Comparison of ENCODE assay signal across 9 mouse cellular contexts in the genomic region with DNA sequence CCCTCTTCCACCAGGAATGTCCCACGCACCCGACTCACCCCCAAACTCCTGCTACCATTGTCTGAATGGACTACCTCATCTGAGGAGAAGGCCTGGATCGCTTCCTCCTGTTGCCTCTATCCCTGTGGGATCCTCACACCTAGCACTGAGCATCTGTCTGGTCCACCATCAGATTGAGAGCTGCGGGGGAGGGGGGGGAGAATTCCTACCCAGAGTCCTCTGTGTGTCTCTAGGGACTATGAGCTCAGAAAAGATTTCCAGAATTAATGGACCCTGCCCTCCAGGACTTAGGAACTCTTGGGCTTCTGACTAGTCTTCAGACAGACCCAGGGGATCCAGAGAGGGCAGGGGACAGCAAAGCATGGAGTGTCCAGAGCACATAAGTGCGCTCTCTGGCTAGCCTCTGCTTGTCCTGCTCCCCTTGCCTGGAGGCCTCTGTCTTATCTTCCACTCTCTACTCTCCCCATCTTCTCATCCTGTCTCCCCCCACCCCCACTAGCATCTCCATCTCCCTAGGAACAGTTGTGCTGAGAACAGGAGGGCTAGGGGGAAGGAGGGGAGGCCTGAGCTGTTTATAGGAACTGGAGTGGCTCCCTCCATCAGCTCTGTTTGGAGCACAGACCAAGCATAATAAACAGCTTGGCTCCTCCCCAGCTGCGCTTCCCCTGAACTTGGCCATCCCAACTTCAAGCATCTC. TPM values are rescaled to one million over a fixed set of nuclear protein-coding genes. Genes with fewer than 3 reads are reported as not detected.
DNase-seq lines count a peak whose midpoint lies in the region; ATAC-seq and TF ChIP-seq lines count a peak whose summit lies in the region.
"Had no signal": no experiment of that assay in that cellular context is flagged by ENCODE, and none has a peak within 500 bp of the region (broad histone marks: within the 10 kb centered on the region; RNA-seq: fewer than 3 reads in every experiment).

No protein-coding gene starts in this region.

- no peaks in the 10 kb centered on the region for H3K36me3 ChIP-seq in hindbrain, embryonic 11.5 days (ENCODE audit: control insufficient read depth, insufficient read depth, low read length)
- H3K36me3 ChIP-seq in hindbrain, embryonic 13.5 days: no peaks in the 10 kb centered on the region
- peaks cover 2% of the 10 kb centered on the region; the same call in 1 of the 2 replicates for H3K36me3 ChIP-seq in limb, embryonic 10.5 days
- no peaks in the 10 kb centered on the region for H3K36me3 ChIP-seq in thymus, adult 2 months (ENCODE audit: control insufficient read depth, insufficient read depth, low read length)

- TF ChIP-seq POLR2A in thymus, adult 2 months (IDR thresholded peaks at IDR 0.05; ENCODE audit: control insufficient read depth, extremely low read depth, insufficient read depth, low read length, poor library complexity): no peak

- H3K9ac ChIP-seq in hindbrain, embryonic 11.5 days (ENCODE audit: low read depth, low read length): no peak overlapping the region
- H3K9ac ChIP-seq in hindbrain, embryonic 13.5 days: no peak overlapping the region

- 0 out of 2 replicates have a peak, but pooled peaks have one; percentile 22 for ATAC-seq in hindbrain, embryonic 11.5 days (ENCODE audit: low FRiP score)
- ATAC-seq in hindbrain, embryonic 13.5 days (ENCODE audit: low FRiP score): no peak

- H3K4me1 ChIP-seq in hindbrain, embryonic 11.5 days (replicated peaks; ENCODE audit: control insufficient read depth, insufficient read depth, low read length): no peaks in the 10 kb centered on the region
- peaks cover 45% of the 10 kb centered on the region for H3K4me1 ChIP-seq in hindbrain, embryonic 13.5 days (replicated peaks)
- H3K4me1 ChIP-seq in brown adipose tissue, adult 24 weeks (ENCODE audit: control insufficient read depth, insufficient read depth, insufficient read length, low read length): peaks cover 23% of the 10 kb centered on the region
- H3K4me1 ChIP-seq in limb, embryonic 10.5 days: peaks cover 63% of the 10 kb centered on the region
- H3K4me1 ChIP-seq in thymus, adult 2 months (replicated peaks; ENCODE audit: control insufficient read depth, insufficient read depth, low read length): peaks cover 25% of the 10 kb centered on the region

- H3K4me3 ChIP-seq in hindbrain, embryonic 11.5 days (ENCODE audit: low read depth, low read length): no peak overlapping the region
- H3K4me3 ChIP-seq in hindbrain, embryonic 13.5 days: no peak overlapping the region
- H3K4me3 ChIP-seq in brown adipose tissue, adult 24 weeks (ENCODE audit: insufficient read depth, low read depth, low read length): no peak overlapping the region
- H3K4me3 ChIP-seq in limb, embryonic 10.5 days: no peak overlapping the region
- H3K4me3 ChIP-seq in thymus, adult 2 months (ENCODE audit: control insufficient read depth, insufficient read depth, low read length): no peak overlapping the region
- H3K4me3 ChIP-seq: erythroblast, embryonic 14.5 days had no signal

- TF ChIP-seq CTCF in thymus, adult 2 months (IDR thresholded peaks at IDR 0.05; ENCODE audit: borderline replicate concordance, control insufficient read depth, extremely low read depth, insufficient read depth, low read length, poor library complexity): no peak

- no peak overlapping the region for H3K4me2 ChIP-seq in hindbrain, embryonic 11.5 days (replicated peaks; ENCODE audit: low read depth, low read length)
- no peak overlapping the region for H3K4me2 ChIP-seq in hindbrain, embryonic 13.5 days

- no peak for DNase-seq in hindbrain, embryonic 11.5 days (ENCODE audit: low spot score)
- DNase-seq in heart, adult 9 months (ENCODE audit: low spot score in 2 of 2): peak; percentile 69 to 73
- no peak for DNase-seq in limb, embryonic 10.5 days (ENCODE audit: low spot score)
- no peak for DNase-seq in cerebellum, adult 18-20 months
- no peak for DNase-seq in T-cell, adult 2 months (ENCODE audit: low spot score)
- no peak for DNase-seq in thymus, adult 2 months

- H3K27me3 ChIP-seq in hindbrain, embryonic 11.5 days (ENCODE audit: control insufficient read depth, insufficient read depth, low read length): no peaks in the 10 kb centered on the region
- H3K27me3 ChIP-seq in hindbrain, embryonic 13.5 days: no peaks in the 10 kb centered on the region
- peaks cover 10% of the 10 kb centered on the region; the same call in 1 of the 2 replicates for H3K27me3 ChIP-seq in limb, embryonic 10.5 days (ENCODE audit: low read depth, poor library complexity, severe bottlenecking)
- no peaks in the 10 kb centered on the region for H3K27me3 ChIP-seq in thymus, adult 2 months (ENCODE audit: control insufficient read depth, insufficient read depth, low read length)

- H3K9me3 ChIP-seq in hindbrain, embryonic 11.5 days (ENCODE audit: control insufficient read depth, low read length): no peaks in the 10 kb centered on the region
- H3K9me3 ChIP-seq in hindbrain, embryonic 13.5 days: no peaks in the 10 kb centered on the region
- H3K9me3 ChIP-seq in limb, embryonic 10.5 days (replicated peaks): no peaks in the 10 kb centered on the region

- H3K27ac ChIP-seq in hindbrain, embryonic 11.5 days (ENCODE audit: low read depth, low read length): no peak overlapping the region
- H3K27ac ChIP-seq in hindbrain, embryonic 13.5 days: no peak overlapping the region
- peak overlapping the region; percentile 73 for H3K27ac ChIP-seq in brown adipose tissue, adult 24 weeks (replicated peaks; ENCODE audit: low read depth, low read length)
- peak overlapping the region; percentile 66 for H3K27ac ChIP-seq in limb, embryonic 10.5 days
- H3K27ac ChIP-seq in thymus, adult 2 months (ENCODE audit: control insufficient read depth, insufficient read depth, low read length): no peak overlapping the region

- WGBS in hindbrain, embryonic 11.5 days: 76% methylated on average over 6 of the region's 6 CpGs
- 65% methylated on average over 6 of the region's 6 CpGs for WGBS in hindbrain, embryonic 13.5 days
- 58% methylated on average over 6 of the region's 6 CpGs for WGBS in limb, embryonic 10.5 days
- WGBS in thymus, adult 2 months: 91% methylated on average over 6 of the region's 6 CpGs

RNA-seq across cellular contexts. Expression of gene Lrrc32, which starts 15.0 kb away (rescaled TPM):
- polyA plus RNA-seq in hindbrain, embryonic 11.5 days (2014; fragmentation: Nextera tagmentation; extraction: Ambion mirVana): 3.1 and 3.3 TPM in 2 replicates
- 3.1 and 3.9 TPM in 2 replicates for polyA plus RNA-seq in hindbrain, embryonic 13.5 days (2015; fragmentation: Nextera tagmentation; extraction: Ambion mirVana)
- polyA plus RNA-seq in brown adipose tissue, adult 24 weeks (2012; ENCODE audit: insufficient read depth, insufficient read length, missing spikeins): 4.5 and 5.1 TPM in 2 replicates
- polyA plus RNA-seq in limb, embryonic 10.5 days (2016; fragmentation: Nextera tagmentation; extraction: Ambion mirVana): 2.8 and 3.6 TPM in 2 replicates
- 6.2 and 7.2 TPM in 2 replicates for polyA plus RNA-seq in thymus, adult 2 months (2012; rRNA removed)

Comparison
In these comparisons a context has a peak if more than half of its experiments do, and no peak if none do; other contexts are left out.
1. DNase-seq: peak in heart, adult 9 months (2 of 2); none in hindbrain, embryonic 11.5 days (single experiment), limb, embryonic 10.5 days (single experiment), cerebellum, adult 18-20 months (0 of 2), T-cell, adult 2 months (single experiment) and thymus, adult 2 months (single experiment).
2. H3K27ac ChIP-seq: peak in brown adipose tissue, adult 24 weeks (single experiment) and limb, embryonic 10.5 days (single experiment); none in hindbrain, embryonic 11.5 days (single experiment), hindbrain, embryonic 13.5 days (single experiment) and thymus, adult 2 months (single experiment).